Mouse (Mus musculus) kidney, adult 11 months (tissue): ENCODE results near the gene Vmn1r47.
"Not testable (repeated sequence)": the region's sequence is repeated elsewhere in the genome, so short reads cannot be mapped to it uniquely, and the experiment has no call there.

ENCODE experiments used
- DNase-seq: peaks from one replicate; pipeline ENCODE4 v3.0.0; 2022

The Vmn1r47 gene

DNA sequence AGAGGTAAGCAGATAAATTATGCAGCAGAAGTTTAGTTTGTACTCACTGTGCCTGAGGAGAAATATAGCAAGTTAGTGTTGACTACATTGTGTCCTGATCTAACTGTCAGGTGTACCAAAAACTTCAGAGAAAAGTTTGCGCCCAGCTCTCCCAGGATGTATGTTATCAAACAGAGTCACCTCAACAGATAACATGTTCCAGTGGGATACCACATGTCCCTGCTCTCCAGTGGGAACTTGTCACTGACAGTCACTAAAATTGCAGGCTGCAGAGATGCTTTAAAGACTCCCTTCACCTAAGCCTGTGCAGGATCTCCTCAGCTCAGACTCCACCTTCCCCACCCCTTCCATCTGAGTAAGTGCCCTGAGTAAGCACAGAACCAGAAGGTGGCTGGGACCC, at the start of gene Vmn1r47:
Gene Vmn1r47, plus strand, starts transcription at position 301 of the 400 bp plus-strand sequence.
- not testable (repeated sequence) for DNase-seq

DNA sequence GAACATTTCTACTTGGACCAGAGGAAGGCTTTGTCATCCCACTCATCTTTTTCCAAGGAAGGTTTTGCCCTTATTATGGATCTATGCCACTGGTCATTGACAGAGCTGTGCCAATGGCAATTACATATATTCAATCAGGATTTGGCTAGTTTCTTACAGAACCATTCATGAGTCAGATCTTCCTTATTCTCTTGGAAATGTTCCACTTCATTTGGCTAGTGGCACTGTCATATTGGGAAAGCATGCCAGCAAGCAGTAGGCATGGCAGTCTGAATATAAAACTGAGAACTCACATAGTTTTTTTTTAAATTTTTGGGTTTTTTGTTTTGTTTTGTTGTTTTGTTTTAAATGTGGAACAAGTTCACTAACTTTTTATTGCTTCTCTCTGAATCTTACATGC, 49.6 kb upstream of the Vmn1r47 start:
- DNase-seq = no peak

DNA sequence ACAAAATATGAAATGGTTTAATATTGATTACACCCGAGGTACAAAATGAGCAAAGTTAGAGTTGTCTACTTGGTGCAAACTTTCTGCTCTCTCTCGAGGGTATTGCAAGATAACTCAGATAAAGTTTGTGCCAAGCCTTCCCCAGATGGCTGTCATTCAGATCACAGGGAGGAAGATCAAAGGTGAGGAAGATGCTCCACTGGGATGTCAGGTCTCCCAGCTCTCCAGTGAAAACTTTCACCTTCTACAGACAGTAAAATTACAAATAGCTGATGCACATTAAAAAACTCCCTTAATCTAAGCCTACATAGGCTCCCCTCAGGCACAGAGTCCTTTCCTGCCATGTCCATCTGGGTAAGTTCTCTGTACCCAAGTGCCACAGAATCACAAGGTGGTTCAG, 46.9 kb upstream of the Vmn1r47 start, which contains the start of gene Vmn1r46:
Gene Vmn1r46, plus strand, starts transcription at position 301 of the 400 bp plus-strand sequence.
- DNase-seq = no peak

DNA sequence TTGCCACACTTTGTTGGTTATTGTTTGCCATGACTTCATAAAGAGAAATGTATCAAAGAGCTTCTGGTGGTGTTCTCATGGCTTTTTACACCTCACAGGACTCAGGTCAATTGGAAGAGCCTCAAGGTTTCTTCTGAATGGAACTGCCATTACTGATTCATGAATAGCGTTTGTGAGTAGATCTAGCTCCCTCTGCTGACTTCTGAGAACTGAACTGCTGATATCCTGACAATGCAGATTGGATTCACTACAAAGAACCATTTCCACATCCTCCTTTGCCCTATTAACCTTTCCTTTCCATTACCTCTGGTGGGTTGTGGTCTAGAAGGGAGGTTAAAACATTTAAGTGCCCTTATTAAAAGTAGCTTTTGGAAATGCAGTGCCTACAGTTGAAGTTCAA, 30.0 kb upstream of the Vmn1r47 start:
- DNase-seq = no peak

DNA sequence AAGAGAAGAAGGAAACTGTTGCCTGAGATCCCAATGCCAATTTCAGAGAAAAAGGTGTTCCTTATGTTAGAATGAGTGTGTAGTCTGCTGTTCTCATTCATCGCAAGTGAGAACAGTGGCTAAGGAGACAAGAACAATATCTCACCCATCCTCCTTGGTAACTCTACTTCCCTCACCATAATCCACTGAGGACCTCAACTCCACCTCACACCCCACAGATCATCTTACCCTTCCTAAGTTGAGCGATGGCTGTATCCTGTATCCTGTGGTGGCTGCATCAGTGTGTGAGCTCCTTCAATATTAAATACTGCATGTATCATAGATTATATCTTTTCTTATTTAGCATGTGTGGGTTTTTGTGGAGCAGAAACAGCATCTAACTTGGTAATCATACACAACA, 20.8 kb downstream of the Vmn1r47 start, which contains the start of gene Vmn1r48:
Gene Vmn1r48, minus strand, starts transcription at position 101 of the 400 bp plus-strand sequence.
- not testable (repeated sequence) for DNase-seq
